Comparison of ENCODE assay signal across 13 mouse cellular contexts in the genomic region with DNA sequence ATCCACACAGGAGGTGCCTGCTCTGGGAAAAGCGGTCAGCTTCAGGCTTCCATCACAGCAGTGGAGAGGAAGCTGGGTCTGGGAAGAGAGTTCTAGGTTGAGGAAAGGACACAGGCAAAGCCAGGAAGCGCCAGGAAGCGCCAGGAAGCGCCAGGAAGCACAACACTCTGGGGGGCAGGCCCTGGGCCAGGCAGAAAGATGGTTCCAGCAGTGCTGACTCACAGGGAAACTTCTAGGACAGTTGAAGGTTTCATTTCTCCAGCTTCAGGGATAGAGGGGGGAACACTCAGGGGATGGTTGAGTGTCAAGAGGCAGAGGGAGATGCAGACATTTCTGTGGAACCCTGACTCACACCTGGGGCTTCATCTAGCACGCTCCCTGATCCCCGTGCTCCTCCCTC. TPM values are rescaled to one million over a fixed set of nuclear protein-coding genes. Genes with fewer than 3 reads are reported as not detected.
A peak's percentile ranks its signal among the peaks of the same experiment; 100 is the strongest.
DNase-seq lines count a peak whose midpoint lies in the region; TF ChIP-seq lines count a peak whose summit lies in the region.
"Had no signal": no experiment of that assay in that cellular context is flagged by ENCODE, and none has a peak within 500 bp of the region (broad histone marks: within the 10 kb centered on the region; RNA-seq: fewer than 3 reads in every experiment).

No protein-coding gene starts in this region.

- no peak overlapping the region for H3K9ac ChIP-seq in heart, adult 2 months (ENCODE audit: low read depth, low read length)
- H3K9ac ChIP-seq: forebrain, embryonic 15.5 days had no signal

- DNase-seq in heart, adult 2 months: peak; percentile 63 to 66
- no peak for DNase-seq in heart, embryonic 10.5 days (ENCODE audit: low spot score)
- DNase-seq in NIH3T3 (ENCODE audit: low read depth): peak; percentile 85
- peak; percentile 76 for DNase-seq in gastrocnemius, adult 2 months
- DNase-seq in kidney, postnatal 14 days: peak; percentile 45
- DNase-seq in right cerebral cortex, postnatal 14 days: no peak
- no peak for DNase-seq in spleen, postnatal 10 days (ENCODE audit: low spot score in 2 of 2)
- no peak for DNase-seq in urinary bladder, postnatal 36 days (ENCODE audit: low spot score in 2 of 2)
- DNase-seq: right cerebral cortex, postnatal 4 days had no signal

- H3K27ac ChIP-seq in heart, adult 2 months: peak overlapping the region; percentile 26
- H3K27ac ChIP-seq in heart, embryonic 10.5 days: no peak overlapping the region; the same call in 1 of the 2 replicates
- H3K27ac ChIP-seq in gastrocnemius, adult 2 months: peak overlapping the region; percentile 25; the same call in 1 of the 2 replicates
- H3K27ac ChIP-seq: forebrain, embryonic 15.5 days; macrophage had no signal

- H3K27me3 ChIP-seq in heart, adult 2 months (ENCODE audit: control insufficient read depth, insufficient read depth, low read length): no peaks in the 10 kb centered on the region
- H3K27me3 ChIP-seq in heart, embryonic 10.5 days (ENCODE audit: insufficient read depth, poor library complexity, severe bottlenecking): peaks cover 22% of the 10 kb centered on the region; the same call in 1 of the 2 replicates
- H3K27me3 ChIP-seq: forebrain, embryonic 15.5 days had no signal

- no peaks in the 10 kb centered on the region for H3K9me3 ChIP-seq in heart, embryonic 10.5 days
- H3K9me3 ChIP-seq: forebrain, embryonic 15.5 days had no signal

- 56% methylated on average over 6 of the region's 6 CpGs for WGBS in heart, adult 2 months
- 60% methylated on average over 6 of the region's 6 CpGs for WGBS in heart, embryonic 10.5 days

- no peak for TF ChIP-seq EP300 in heart, adult 2 months (IDR thresholded peaks at IDR 0.05; ENCODE audit: insufficient read depth, low read depth, low read length)

- H3K4me1 ChIP-seq in heart, adult 2 months (ENCODE audit: control insufficient read depth, insufficient read depth, low read length): peaks cover 16% of the 10 kb centered on the region
- peaks cover 53% of the 10 kb centered on the region for H3K4me1 ChIP-seq in heart, embryonic 10.5 days

- H3K79me2 ChIP-seq in heart, adult 2 months (replicated peaks; ENCODE audit: control insufficient read depth, insufficient read depth, low read length): no peaks in the 10 kb centered on the region

- no peak for TF ChIP-seq POLR2A in heart, adult 2 months (IDR thresholded peaks at IDR 0.05; ENCODE audit: insufficient read depth, low read depth, low read length)

- intact Hi-C loops in heart, adult 2 months (cut with DNase I): loop anchor here (5.0 kb wide), 1 partner anchor 37 kb away; no protein-coding TSS in a partner anchor
- intact Hi-C loops in gastrocnemius, adult 2 months (cut with DNase I): no loop called here

- no peak overlapping the region for H3K4me3 ChIP-seq in heart, adult 2 months
- H3K4me3 ChIP-seq in heart, embryonic 10.5 days: no peak overlapping the region
- H3K4me3 ChIP-seq in gastrocnemius, adult 2 months: no peak overlapping the region; the same call in 1 of the 2 replicates
- H3K4me3 ChIP-seq: forebrain, embryonic 15.5 days had no signal

- no peak for TF ChIP-seq CTCF in heart, adult 2 months (IDR thresholded peaks at IDR 0.05)
- no peak for TF ChIP-seq CTCF in gastrocnemius, adult 2 months (IDR thresholded peaks at IDR 0.05)

- no peaks in the 10 kb centered on the region for H3K36me3 ChIP-seq in heart, adult 2 months (ENCODE audit: control insufficient read depth, insufficient read depth, low read length)
- no peaks in the 10 kb centered on the region for H3K36me3 ChIP-seq in heart, embryonic 10.5 days
- H3K36me3 ChIP-seq: forebrain, embryonic 15.5 days had no signal

RNA-seq across cellular contexts. Expression of gene 1600014C23Rik, which starts 36.2 kb away (rescaled TPM):
- under 1 TPM in 1 of 2 experiments, not detected in 1; 0.66 TPM for total RNA-seq in heart, adult 2 months (2021)
- 0.88 TPM in 1 of 2 replicates, not detected in the other for polyA plus RNA-seq in heart, adult 2 months (2012; rRNA removed)
- 0.62 TPM in 1 of 2 replicates, not detected in the other for polyA plus RNA-seq in heart, embryonic 10.5 days (2016; fragmentation: Nextera tagmentation; extraction: Ambion mirVana)
- total RNA-seq in gastrocnemius, adult 2 months (2021): under 1 TPM in 1 of 2 experiments, not detected in 1; 0.50 TPM
- polyA plus RNA-seq: forebrain, embryonic 15.5 days; macrophage; neural tube, embryonic 11.5 days; urinary bladder, adult 2 months had no signal

Comparison
In these comparisons a context has a peak if more than half of its experiments do, and no peak if none do; other contexts are left out.
1. DNase-seq: peak in heart, adult 2 months (2 of 2), NIH3T3 (single experiment), gastrocnemius, adult 2 months (single experiment) and kidney, postnatal 14 days (single experiment); none in heart, embryonic 10.5 days (single experiment), right cerebral cortex, postnatal 14 days (single experiment), spleen, postnatal 10 days (0 of 2) and urinary bladder, postnatal 36 days (0 of 2).